In genomic region chr12:34792113-34792452, GRCm38 (mm10) we compare ENCODE assay signal across 13 mouse cellular contexts.
A peak's percentile ranks its signal among the peaks of the same experiment; 100 is the strongest.
DNase-seq lines count a peak whose midpoint lies in the region; ATAC-seq and TF ChIP-seq lines count a peak whose summit lies in the region.
"Had no signal": no experiment of that assay in that cellular context is flagged by ENCODE, and none has a peak within 500 bp of the region (broad histone marks: within the 10 kb centered on the region; RNA-seq: fewer than 3 reads in every experiment).

No protein-coding gene starts in this region.

- no peak overlapping the region for H3K4me2 ChIP-seq in forebrain, embryonic 15.5 days (replicated peaks)
- no peak overlapping the region for H3K4me2 ChIP-seq in forebrain, embryonic 11.5 days (ENCODE audit: low read depth, low read length, severe bottlenecking)
- H3K4me2 ChIP-seq in lung, embryonic 14.5 days = no peak overlapping the region
- H3K4me2 ChIP-seq in embryonic facial prominence, embryonic 15.5 days (replicated peaks) = no peak overlapping the region
- H3K4me2 ChIP-seq: kidney, embryonic 15.5 days had no signal

- no peaks in the 10 kb centered on the region for H3K36me3 ChIP-seq in forebrain, embryonic 15.5 days
- H3K36me3 ChIP-seq in forebrain, embryonic 11.5 days (ENCODE audit: control insufficient read depth, insufficient read depth, low read length) = no peaks in the 10 kb centered on the region
- H3K36me3 ChIP-seq in lung, embryonic 14.5 days (ENCODE audit: insufficient read depth) = no peaks in the 10 kb centered on the region
- H3K36me3 ChIP-seq in embryonic facial prominence, embryonic 15.5 days = no peaks in the 10 kb centered on the region
- H3K36me3 ChIP-seq: kidney, embryonic 15.5 days had no signal

- H3K4me1 ChIP-seq in forebrain, embryonic 15.5 days = peaks cover 12% of the 10 kb centered on the region
- H3K4me1 ChIP-seq in forebrain, embryonic 11.5 days (replicated peaks; ENCODE audit: control insufficient read depth, insufficient read depth, low read length) = no peaks in the 10 kb centered on the region
- H3K4me1 ChIP-seq in lung, embryonic 14.5 days (ENCODE audit: insufficient read depth) = peaks cover 5% of the 10 kb centered on the region
- peaks cover 11% of the 10 kb centered on the region; the same call in 1 of the 2 replicates for H3K4me1 ChIP-seq in embryonic facial prominence, embryonic 15.5 days
- H3K4me1 ChIP-seq in olfactory bulb, adult 2 months (ENCODE audit: control insufficient read depth, insufficient read depth, low read length) = peaks cover 6% of the 10 kb centered on the region
- no peaks in the 10 kb centered on the region for H3K4me1 ChIP-seq in cerebellum, adult 2 months (ENCODE audit: control insufficient read depth, insufficient read depth, low read length)

- 0 out of 2 replicates have a peak, but pooled peaks have one; percentile 47 for ATAC-seq in forebrain, embryonic 15.5 days (replicated peaks)
- ATAC-seq in forebrain, embryonic 11.5 days (replicated peaks; ENCODE audit: low FRiP score) = no peak
- no peak for ATAC-seq in lung, embryonic 14.5 days (ENCODE audit: insufficient read depth)
- no peak for ATAC-seq in embryonic facial prominence, embryonic 15.5 days (ENCODE audit: insufficient number of reproducible peaks, low FRiP score, low TSS enrichment, low read depth)

- TF ChIP-seq CTCF in lung, embryonic 14.5 days (IDR thresholded peaks at IDR 0.05; ENCODE audit: low read depth) = no peak
- no peak for TF ChIP-seq CTCF in olfactory bulb, adult 2 months (IDR thresholded peaks at IDR 0.05; ENCODE audit: insufficient read depth, low read depth, low read length)
- TF ChIP-seq CTCF in cerebellum, adult 2 months (IDR thresholded peaks at IDR 0.05; ENCODE audit: borderline replicate concordance, insufficient read depth, low read depth, low read length) = no peak

- 58% methylated on average over 3 of the region's 3 CpGs for WGBS in forebrain, embryonic 15.5 days
- WGBS in forebrain, embryonic 11.5 days = 72% methylated on average over 3 of the region's 3 CpGs
- 22% methylated on average over 3 of the region's 3 CpGs for WGBS in lung, embryonic 14.5 days
- 19% methylated on average over 3 of the region's 3 CpGs for WGBS in embryonic facial prominence, embryonic 15.5 days
- 8% methylated on average over 3 of the region's 3 CpGs for WGBS in olfactory bulb, adult 2 months
- WGBS in cerebellum, adult 2 months = 41% methylated on average over 3 of the region's 3 CpGs

- H3K27me3 ChIP-seq in forebrain, embryonic 15.5 days = no peaks in the 10 kb centered on the region
- no peaks in the 10 kb centered on the region for H3K27me3 ChIP-seq in forebrain, embryonic 11.5 days (ENCODE audit: control insufficient read depth, insufficient read depth, low read length)
- H3K27me3 ChIP-seq in lung, embryonic 14.5 days (ENCODE audit: insufficient read depth, low read length) = no peaks in the 10 kb centered on the region
- H3K27me3 ChIP-seq in embryonic facial prominence, embryonic 15.5 days = no peaks in the 10 kb centered on the region
- H3K27me3 ChIP-seq in cerebellum, adult 2 months (ENCODE audit: control insufficient read depth, insufficient read depth, low read length) = no peaks in the 10 kb centered on the region
- H3K27me3 ChIP-seq: kidney, embryonic 15.5 days had no signal

- no peak for DNase-seq in forebrain, embryonic 11.5 days (ENCODE audit: low spot score)
- DNase-seq in lung, embryonic 14.5 days = peak; percentile 60
- no peak for DNase-seq in lung, postnatal 4 days
- no peak for DNase-seq in thymus, postnatal 0 days (ENCODE audit: low spot score)
- no peak for DNase-seq in cerebellum, adult 2 months
- DNase-seq: adrenal gland, postnatal 25 days; B cell, adult 2 months; cerebellum, postnatal 36 days; lung, postnatal 14 days had no signal

- H3K9ac ChIP-seq in forebrain, embryonic 15.5 days (replicated peaks) = no peak overlapping the region
- H3K9ac ChIP-seq in forebrain, embryonic 11.5 days (ENCODE audit: low read length) = no peak overlapping the region
- no peak overlapping the region for H3K9ac ChIP-seq in lung, embryonic 14.5 days
- no peak overlapping the region for H3K9ac ChIP-seq in embryonic facial prominence, embryonic 15.5 days
- H3K9ac ChIP-seq: kidney, embryonic 15.5 days had no signal

- H3K27ac ChIP-seq in forebrain, embryonic 15.5 days (replicated peaks) = no peak overlapping the region
- no peak overlapping the region for H3K27ac ChIP-seq in forebrain, embryonic 11.5 days (ENCODE audit: low read depth, low read length)
- H3K27ac ChIP-seq in lung, embryonic 14.5 days (ENCODE audit: low read depth) = no peak overlapping the region
- 0 out of 2 replicates have a peak overlapping the region, but pooled peaks have one; percentile 17 for H3K27ac ChIP-seq in embryonic facial prominence, embryonic 15.5 days (replicated peaks)
- peak overlapping the region; percentile 78 for H3K27ac ChIP-seq in olfactory bulb, adult 2 months (ENCODE audit: insufficient read depth, low read depth, low read length)
- no peak overlapping the region for H3K27ac ChIP-seq in cerebellum, adult 2 months (ENCODE audit: insufficient read depth, low read length)
- H3K27ac ChIP-seq: kidney, embryonic 15.5 days had no signal

- H3K9me3 ChIP-seq in forebrain, embryonic 15.5 days = no peaks in the 10 kb centered on the region
- H3K9me3 ChIP-seq in forebrain, embryonic 11.5 days (ENCODE audit: control insufficient read depth, low read length) = no peaks in the 10 kb centered on the region
- no peaks in the 10 kb centered on the region for H3K9me3 ChIP-seq in lung, embryonic 14.5 days (ENCODE audit: low read depth, low read length)
- no peaks in the 10 kb centered on the region for H3K9me3 ChIP-seq in embryonic facial prominence, embryonic 15.5 days (replicated peaks)
- H3K9me3 ChIP-seq: kidney, embryonic 15.5 days had no signal

- TF ChIP-seq POLR2A in olfactory bulb, adult 2 months (IDR thresholded peaks at IDR 0.05; ENCODE audit: insufficient read depth, low read depth, low read length) = no peak
- no peak for TF ChIP-seq POLR2A in cerebellum, adult 2 months (IDR thresholded peaks at IDR 0.05; ENCODE audit: borderline replicate concordance, insufficient read depth, low read length)

- H3K4me3 ChIP-seq in forebrain, embryonic 15.5 days = no peak overlapping the region
- no peak overlapping the region for H3K4me3 ChIP-seq in forebrain, embryonic 11.5 days (ENCODE audit: low read depth, low read length)
- no peak overlapping the region for H3K4me3 ChIP-seq in lung, embryonic 14.5 days (ENCODE audit: low read depth, low read length)
- H3K4me3 ChIP-seq in embryonic facial prominence, embryonic 15.5 days (replicated peaks) = no peak overlapping the region
- no peak overlapping the region for H3K4me3 ChIP-seq in olfactory bulb, adult 2 months (ENCODE audit: insufficient read depth, low read depth, low read length)
- H3K4me3 ChIP-seq in cerebellum, adult 2 months (replicated peaks; ENCODE audit: insufficient read depth, low read depth, low read length) = no peak overlapping the region
- H3K4me3 ChIP-seq: kidney, embryonic 15.5 days had no signal

Comparison
In these comparisons a context has a peak if more than half of its experiments do, and no peak if none do; other contexts are left out.
1. H3K27ac ChIP-seq: peak in embryonic facial prominence, embryonic 15.5 days (single experiment) and olfactory bulb, adult 2 months (single experiment); none in forebrain, embryonic 15.5 days (single experiment), forebrain, embryonic 11.5 days (single experiment), lung, embryonic 14.5 days (single experiment) and cerebellum, adult 2 months (single experiment).